Mouse (Mus musculus) cerebellum, postnatal 25 days (tissue): ENCODE results near the gene Slc46a2.

Source experiments
- DNase-seq, 2 experiments: peaks; one replicate each; pipeline ENCODE4 v3.0.0; 2021; ENCODE audit warnings: mixed read lengths in 2 of 2

The Slc46a2 gene

DNA sequence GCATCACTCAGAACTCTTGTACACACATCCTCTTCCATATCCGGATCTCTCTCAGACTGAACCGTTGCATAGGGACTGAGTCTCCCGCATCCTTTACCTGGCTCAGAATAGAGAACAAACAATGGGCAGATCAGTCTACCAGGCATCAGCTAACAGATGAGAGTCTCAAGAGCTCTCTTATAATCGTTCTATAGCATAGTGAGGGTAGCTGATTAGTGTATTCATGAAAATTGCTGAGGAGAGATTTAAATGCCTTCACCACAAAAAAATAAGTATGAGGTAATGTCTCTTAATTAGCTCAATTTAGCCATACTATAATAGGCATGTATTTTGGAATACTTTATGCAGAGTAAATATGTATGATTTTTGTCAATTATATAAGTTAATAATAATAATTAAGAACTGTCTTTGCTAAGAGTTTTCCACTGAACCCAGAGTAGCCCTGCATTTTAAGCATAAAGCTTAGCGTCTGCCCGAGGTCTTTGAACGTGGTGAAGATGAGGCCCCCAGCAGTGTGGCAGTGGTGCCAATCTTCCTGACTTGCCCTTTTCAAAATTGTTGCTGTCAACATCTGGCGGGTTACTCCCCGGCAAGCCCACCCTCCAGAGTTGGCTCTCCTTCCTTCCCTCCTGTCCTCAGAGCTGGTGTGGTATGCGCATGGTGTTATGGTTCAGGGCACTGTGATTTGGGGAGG, 23.0 kb downstream of the Slc46a2 start:
- DNase-seq, result no peak

DNA sequence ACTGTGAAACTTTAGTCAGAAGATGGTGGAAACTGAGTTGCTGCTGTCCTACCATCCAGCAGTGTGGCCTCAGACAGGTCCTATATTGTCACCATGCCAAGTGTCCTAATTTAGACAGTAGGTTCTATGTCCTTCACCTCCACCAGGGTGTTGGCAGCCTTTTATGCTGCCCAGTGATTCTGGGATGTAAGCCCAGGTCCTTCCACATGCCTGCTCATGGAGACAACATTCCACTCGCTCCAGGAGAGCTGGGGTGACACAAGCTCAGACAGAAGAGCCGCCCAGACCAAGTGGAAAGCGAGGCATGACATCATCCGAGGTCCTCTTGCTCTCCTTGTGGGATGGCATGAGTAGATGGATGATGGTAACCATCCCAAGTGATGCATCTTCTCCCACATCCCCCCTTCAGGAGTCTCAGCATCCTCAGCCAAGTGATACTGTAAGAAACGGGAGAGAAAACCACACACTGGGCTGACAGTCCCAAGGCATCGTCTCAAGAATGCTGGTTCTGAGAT, 24.7 kb downstream of the Slc46a2 start:
- peak; percentile 81 to 84 for DNase-seq

DNA sequence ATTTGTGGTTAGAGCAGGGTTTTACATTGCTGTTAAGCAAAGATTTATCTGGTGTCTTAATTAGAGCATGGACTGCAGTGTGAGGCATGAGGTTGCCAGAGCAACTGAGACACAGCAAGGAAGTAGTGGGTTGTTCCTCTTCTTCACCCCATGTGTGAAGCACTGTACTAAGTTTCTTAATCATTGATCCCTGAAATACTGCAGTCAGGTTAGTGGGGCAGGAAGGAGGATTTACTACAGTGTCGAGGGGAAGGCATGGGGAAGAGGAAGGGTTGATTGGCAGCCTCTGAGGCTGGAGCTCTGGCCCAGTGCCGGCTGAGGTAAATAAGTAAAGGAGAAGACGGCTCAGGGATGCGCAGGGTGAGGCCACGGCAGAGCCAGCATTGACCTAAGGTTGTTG, 26.8 kb downstream of the Slc46a2 start:
- no peak for DNase-seq

DNA sequence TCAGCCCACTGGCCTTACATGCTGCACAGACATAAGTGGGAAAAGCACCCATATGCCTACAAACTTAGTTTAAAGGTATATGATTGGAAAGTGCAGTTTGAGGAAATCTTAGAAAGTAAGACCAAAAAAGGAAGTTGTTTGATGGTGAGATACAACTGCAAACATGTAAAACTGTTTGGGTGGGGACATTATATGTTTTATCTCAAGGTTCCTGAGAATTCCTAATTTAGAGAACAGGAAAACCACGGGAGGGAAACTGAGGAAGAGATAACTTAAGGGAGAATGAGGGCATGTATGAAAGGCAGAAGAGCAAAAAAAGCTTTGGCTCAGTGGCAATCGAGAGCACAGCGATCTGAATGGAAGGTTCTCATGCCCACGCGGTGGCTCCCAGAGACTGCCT, 27.8 kb downstream of the Slc46a2 start:
- DNase-seq, result no peak

DNA sequence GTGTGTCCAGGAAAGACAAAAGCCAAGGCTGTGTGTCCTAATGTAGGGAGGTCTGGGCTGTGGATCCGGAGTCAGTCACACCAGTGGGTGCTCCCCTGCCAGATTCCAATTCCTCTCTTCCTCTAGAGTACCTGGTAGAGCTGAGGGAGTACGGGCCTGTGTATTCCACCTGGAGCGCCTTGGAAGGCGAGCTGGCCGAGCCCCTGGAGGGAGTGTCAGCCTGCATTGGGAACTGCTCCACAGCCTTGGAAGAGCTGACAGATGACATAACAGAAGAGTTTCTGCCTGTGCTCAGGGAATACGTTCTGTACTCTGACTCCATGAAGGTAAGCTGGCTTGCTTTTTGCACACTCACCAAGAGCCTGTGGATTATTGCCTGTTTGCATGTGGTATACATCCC, 28.6 kb downstream of the Slc46a2 start:
- peak; percentile 50 to 51 for DNase-seq

DNA sequence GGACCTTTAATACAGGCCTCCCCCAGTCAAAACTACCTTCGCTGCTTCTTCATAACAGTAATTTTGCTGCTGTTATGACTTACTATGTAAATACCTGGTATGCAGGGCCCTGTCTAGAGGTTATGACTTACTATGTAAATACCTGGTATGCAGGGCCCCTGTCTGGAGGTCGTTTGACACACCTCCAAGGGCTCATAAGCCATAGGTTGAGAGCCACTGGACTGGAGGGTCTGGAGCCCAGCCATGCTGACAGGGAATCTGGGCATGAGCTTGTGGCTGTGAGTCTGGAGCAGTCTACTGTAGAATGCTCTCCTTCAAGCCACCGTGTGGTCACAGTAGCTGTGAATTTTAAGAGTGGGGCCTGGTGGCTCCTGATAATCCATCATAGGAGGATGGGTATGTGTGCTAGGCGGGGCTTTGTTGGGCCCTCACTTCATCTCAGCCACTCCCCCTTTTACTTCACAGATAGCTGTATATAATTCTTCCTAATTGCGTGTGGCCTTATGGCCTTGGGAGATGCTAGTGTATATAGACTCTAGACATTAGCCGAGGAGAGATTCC, 30.6 kb downstream of the Slc46a2 start:
- no peak for DNase-seq

DNA sequence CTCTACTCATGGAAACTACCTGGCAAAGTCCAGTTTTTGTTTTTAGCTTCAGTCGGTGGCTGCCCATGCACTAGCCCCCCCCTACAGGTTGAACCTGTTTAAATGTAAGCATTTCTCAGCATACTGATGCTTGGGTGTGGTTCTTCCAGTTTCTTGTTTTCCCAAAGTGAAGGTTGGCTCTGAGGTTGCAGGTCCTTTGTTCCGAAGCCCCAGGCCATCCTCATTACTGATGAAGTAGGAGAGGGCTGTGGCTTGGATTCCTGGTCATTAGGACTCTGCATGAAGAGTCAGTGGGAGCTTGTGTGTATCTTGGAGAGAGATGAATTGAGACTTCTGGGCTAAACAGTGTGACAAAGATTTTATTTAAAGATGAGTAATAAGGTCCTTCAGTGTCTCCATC, 33.6 kb downstream of the Slc46a2 start:
- DNase-seq, result no peak

DNA sequence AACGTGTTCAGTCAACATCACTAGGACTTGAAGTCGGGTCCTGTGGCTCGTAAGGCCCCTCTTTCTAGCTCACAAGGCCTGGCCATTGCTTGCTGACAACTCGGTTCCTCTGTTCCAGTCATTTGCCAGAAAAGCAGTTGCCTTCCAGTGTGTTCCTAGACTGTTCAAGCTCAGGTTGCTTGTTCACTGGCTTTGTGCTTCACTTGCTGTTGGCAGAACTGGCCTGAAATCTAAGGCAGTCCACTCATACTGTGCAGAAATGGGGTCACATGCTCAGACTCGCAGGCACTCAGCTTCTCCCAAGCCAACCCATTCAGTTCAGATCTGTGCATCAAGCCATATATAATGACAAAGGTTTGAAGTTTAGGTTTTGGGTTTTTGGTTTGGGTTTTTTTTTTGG, 34.1 kb downstream of the Slc46a2 start:
- DNase-seq, result peak; percentile 56 to 67

DNA sequence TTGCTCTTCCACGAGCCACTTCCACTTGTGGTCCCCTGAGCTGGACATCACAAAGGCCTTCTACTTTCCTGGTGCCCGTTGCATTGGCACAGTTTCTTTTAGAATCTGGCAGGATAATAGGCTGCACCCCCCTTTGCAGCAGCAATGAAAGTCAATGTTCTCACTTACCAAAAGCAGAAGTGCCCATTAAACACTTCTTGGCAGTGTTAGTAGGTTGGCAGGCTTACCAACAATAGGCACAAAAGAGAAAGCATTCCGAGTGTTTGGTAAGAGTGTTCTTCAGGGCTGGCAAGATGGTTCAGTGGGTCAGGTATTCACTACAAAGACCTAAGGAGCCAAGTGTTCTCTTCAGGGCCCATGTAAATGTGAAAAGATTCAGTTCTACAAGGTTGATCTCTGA, 35.4 kb downstream of the Slc46a2 start:
- no peak for DNase-seq

DNA sequence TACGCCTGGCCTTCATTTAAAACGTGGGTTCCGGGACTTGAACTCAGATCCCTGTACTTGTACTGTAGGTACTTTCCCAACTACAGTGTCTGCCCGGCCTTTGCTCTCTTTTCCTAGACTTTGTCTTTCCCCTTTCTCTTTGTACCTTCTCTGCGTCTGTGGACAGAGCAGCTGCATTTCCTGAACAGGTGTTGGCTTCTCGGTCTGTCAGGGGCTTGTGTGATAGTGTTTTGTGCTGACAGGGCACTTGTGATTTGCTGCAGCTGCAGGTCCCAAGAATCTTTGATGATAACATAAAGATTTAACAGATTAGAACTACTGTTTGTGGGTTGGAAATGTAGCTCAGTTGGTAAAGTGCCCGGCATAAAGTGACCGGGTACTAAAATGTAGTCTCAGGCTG, 36.3 kb downstream of the Slc46a2 start:
- no peak for DNase-seq

DNA sequence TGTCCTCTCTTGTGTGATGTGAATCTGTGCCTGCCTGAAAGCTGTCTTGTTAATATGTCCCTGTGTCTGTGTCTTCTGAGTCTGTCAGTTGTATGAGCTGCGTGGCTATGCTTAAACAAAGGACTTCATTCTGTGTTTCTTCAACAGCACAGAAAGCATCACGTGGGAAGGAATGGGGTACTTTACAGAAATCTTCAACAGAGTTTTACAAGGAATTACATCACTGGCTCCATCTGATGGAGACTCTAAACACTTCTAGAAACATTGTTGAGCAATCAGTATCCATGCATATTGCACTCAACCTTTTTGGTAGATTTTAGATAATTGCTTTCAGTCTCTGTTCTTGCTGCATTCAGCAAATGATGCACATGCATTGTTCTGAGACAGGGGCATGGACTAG, 37.8 kb downstream of the Slc46a2 start:
- no peak for DNase-seq

DNA sequence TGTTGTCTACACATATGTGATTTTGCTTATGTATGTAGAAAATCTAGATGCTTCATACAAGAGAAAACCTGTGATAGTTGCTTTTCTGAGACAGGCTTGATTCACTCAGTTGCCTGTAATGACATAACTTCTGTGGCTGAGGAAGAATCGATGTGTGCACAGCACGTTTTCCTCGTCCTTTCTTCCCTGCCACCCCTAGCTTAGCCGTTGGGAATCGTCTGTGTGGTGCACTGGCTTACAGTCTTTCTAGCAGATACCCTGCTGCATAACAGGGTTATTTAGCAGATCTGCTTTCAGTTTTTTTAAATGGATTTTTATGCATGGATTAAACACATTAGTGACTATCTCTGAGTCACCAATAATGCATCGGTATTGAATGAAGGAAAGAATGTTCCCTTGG, 38.3 kb downstream of the Slc46a2 start:
- no peak for DNase-seq

DNA sequence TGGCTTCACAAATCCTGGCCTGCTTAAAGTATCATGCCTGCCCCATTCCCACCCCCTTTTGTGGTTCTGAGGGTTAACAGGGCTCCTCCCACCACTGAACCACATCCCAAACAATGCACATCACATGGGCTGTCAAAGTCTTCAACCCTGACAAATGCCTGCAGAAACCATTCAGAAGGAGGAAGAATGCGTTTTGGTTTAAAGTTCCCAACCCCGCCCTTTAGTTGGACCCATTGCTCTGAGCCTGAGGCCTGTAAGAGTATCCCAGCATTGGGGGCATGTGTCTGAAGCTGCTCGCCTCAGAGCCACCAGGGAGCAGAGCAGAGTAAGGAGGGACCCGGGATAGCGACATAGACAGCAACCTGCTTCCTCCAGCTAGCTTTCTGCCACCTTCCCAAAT, 41.0 kb downstream of the Slc46a2 start:
- DNase-seq, result no peak

DNA sequence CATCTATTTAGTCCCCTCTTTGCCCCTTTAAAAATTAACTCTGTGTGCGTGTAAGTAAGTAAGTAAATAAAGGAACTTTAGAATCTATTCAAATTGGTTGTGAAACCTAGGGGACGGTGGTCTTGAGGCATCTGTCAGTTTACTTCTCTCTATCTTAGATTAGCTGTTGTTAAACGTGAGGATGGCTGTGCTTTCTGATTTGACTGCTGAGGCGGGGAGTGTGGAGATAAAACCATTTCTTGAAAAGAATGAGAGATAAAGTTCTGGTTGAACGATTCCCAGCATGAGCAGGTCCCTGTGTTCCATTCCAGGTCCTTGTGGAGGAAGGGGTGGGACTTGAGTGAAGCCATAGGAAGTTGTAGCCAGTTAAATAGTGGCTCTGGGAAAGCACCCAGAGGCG, 41.6 kb downstream of the Slc46a2 start:
- DNase-seq, result no peak

DNA sequence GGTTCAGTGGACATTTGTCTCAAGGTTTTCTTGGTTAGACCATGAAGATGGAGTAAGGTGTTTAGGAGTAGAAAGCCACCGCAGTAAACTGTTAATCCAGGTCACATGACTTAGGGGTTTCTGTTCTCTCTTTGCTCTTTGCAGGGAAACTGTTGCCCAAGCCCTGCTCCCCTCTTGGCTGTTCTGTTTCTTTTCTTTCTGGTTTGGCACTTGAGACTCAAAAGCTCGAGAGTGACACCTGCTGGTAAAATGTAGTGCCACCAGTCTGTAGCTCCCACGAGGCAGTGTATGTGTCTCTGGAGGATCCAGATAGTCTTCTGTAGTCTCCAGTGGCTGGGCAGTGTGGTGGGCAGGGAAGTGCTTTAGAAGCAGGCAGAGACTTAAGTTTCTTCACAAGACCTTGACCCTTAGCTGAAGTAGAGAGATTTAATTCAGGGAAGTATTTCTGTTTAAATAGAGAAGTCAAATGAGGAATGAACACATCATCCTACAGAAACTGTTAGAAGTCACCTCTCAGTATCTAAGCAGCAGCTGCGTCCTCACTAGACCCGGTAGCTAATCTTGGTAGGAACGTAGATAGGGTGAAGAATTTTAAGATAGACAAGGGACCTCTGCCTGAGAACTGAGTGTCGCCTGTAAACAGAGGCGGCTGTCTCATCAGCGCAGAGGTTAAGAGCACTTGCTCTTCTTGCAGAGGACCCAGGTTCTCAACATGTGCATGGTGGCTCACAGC, 43.8 kb downstream of the Slc46a2 start:
- DNase-seq, result peak; percentile 86 to 89

DNA sequence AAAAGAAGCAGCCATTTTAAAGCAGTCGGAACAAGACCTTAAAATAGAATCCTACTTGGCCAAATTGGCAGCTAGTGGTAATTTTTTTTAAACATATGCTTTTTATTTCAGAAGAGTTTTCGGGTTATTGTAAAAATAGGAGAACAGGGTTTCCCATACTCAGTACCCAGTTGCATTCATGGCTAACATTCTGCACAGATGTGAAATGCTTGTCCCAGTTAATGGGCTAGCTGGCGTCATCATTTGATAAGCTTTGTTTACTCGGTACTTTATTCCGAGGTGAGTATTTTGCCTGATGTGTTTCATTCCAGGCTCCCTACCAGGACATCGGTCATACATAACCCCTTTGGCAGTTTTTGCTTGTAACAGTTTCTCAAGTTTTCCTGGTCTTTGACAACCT, 44.4 kb downstream of the Slc46a2 start:
- no peak for DNase-seq

DNA sequence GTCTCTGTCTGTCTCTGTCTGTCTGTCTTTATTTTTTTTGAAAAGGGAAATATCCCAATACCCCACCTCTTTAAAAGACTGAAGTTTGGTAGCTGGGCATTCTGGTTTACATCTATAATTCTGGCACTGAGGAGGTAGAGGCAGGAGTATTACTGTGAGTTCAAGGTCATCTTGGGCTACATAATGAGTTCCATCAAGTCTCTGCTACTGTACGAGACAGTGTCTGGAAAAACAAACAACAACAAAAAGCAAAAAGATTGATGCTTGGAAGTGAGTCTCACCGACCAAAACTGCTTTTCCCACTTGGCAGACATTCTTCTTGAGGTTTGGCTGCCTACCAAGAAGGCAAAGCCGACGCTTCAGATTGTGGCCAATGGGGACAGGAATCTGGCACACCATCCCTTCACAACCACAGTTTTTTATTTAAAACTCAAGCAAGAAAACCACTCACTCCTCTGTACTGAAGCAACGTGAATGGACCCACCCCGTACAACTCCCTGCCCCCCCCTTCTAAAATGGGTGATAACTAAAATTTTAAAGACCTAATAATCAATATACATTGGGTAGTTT, 45.3 kb downstream of the Slc46a2 start:
- DNase-seq, result peak; percentile 63 to 74

DNA sequence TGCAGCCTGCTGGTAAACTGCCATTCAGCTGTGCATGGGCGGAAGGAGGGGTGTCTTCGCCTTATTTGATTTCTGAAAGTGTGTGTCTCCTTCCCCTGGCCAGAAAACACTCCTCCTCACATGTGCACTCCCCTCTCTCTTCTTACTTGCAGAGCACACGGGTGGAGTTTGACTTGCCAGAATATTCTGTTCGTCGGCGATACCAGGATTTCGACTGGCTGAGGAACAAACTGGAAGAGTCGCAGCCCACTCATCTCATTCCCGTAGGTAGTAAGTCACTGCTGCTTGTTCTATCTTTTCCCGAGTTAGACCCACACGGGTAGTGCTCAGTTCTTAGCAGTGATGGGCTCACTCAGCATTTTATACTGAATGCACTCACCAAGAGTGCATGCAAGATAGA, 46.8 kb downstream of the Slc46a2 start:
- no peak for DNase-seq

DNA sequence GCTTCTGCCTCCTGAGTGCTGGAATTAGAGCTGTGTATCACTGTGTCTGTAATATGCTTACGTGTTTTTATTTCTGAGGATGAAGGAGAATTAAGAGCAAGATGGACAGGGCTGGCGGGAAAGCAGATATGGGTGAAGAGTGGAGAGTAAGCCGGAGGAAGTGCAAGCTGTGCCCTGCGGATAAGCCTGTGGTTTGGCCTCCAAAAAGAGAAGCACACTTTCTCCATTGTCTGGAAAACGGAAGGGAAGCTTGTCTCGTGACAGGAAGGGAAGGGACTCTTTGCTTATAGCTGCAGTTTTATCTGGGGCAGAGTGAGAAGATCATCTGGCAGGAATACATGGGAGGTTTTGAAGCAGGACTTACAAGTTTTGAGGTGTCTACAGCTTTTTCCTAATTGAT, 51.0 kb downstream of the Slc46a2 start:
- DNase-seq, result no peak

DNA sequence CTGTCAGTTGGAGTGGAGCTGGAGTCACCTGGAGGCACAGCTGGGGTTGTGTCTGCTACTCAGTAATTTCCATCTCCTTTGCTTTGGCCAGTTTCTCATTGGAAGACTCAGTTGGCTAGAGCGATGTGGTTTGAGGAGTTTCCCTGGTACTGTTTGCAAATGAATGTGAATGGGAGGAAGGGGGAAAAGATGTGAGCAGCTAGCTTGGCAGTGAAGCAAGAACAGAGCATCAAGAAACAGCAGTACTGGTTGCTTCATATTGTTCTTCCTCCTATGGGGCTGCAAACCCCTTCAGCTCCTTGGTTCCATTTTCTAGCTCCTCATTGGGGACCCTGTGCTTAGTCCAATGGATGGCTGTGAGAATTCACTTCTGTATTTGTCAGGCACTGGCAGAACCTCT, 52.5 kb downstream of the Slc46a2 start:
- DNase-seq, result no peak

DNA sequence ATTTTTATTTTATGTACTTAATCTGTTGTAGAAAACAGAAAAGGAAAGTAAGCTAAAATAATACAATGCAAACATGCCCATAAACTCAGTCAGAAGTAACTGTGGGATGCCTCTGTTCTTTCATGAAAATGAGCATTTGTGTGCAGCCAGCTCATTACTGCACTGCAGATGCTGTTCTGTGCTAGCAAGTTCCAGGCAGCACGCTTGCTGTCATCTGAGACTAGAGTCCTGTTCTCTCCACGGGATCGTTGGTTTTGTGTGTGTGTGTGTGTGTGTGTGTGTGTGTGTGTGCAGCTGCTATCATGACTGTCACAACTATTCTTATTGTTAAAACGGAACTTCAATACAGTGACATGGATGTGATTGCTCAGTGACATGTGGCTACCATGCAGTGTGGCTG, 53.0 kb downstream of the Slc46a2 start:
- DNase-seq, result no peak

DNA sequence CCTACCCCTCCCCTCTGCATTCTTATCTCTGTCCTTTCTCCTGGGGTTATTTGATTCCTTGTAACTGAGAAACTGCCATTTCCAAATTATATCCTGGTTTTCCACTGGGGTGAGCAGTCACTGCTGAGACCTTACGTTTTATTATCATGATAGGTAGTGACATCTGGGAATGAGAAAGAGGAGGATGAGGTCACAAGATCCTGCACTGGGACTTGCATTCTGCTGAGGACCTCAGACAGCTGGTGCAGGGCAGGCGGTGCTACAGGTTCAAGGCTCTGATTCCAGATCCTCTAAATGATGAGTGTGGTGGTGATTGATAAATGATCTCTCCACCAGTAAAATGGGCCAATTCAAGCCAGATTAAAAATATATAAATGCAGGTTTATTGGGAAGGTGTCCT, 54.4 kb downstream of the Slc46a2 start:
- no peak for DNase-seq

DNA sequence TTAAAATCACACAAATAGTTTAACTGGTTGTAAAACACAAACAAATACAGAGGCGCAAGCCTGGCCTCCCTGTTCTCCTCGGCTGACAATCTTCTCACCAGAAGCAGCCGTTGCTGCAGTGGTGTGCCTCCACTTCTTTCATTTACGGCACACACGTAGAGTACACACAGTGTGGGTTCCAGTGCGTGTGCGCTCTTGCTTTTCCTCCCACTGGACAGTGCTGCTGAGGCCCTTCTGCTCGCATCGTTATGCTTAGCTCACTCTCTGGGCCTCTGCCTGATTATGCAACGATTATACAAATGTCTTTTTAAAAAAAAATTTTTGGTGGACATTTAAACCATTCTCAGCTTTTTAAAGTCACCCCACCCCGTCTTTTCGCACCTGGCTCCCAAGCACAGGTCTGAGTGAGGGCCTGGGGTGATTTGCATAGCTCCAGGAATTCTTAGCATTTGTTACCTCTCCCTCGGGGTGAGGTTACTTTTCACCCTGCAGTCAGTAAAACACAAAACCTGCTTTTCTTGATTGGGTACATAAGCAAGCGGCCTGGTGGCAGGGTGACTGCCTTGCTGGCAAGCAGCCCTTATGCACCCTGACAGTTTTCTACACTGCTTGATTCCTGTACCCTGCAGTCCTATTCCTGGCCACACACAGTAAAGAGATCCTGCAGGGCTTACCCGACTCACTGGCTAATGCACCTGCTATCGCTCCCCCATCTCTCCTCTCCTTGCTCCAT, 55.0 kb downstream of the Slc46a2 start:
- peak; percentile 82 to 85 for DNase-seq
